Mouse (Mus musculus) kidney, postnatal 10 days (tissue): ENCODE data around the gene Gpr156.
"Not testable (repeated sequence)": the region's sequence is repeated elsewhere in the genome, so short reads cannot be mapped to it uniquely, and the experiment has no call there.

Source experiments
- DNase-seq: peaks from one replicate; pipeline ENCODE4 v3.0.0; 2021; ENCODE audit warnings: mixed read lengths

Gene Gpr156

GRCm38 (mm10) chr16:38004486-38005020, 88.3 kb downstream of the Gpr156 start:
- DNase-seq, result peak; percentile 4

- DNase-seq, result no peak
These were observed 89.2 kb downstream of the Gpr156 start for GRCm38 (mm10) chr16:38005471-38005870.

GRCm38 (mm10) chr16:38008371-38008770, 92.1 kb downstream of the Gpr156 start:
- DNase-seq, result no peak

DNA sequence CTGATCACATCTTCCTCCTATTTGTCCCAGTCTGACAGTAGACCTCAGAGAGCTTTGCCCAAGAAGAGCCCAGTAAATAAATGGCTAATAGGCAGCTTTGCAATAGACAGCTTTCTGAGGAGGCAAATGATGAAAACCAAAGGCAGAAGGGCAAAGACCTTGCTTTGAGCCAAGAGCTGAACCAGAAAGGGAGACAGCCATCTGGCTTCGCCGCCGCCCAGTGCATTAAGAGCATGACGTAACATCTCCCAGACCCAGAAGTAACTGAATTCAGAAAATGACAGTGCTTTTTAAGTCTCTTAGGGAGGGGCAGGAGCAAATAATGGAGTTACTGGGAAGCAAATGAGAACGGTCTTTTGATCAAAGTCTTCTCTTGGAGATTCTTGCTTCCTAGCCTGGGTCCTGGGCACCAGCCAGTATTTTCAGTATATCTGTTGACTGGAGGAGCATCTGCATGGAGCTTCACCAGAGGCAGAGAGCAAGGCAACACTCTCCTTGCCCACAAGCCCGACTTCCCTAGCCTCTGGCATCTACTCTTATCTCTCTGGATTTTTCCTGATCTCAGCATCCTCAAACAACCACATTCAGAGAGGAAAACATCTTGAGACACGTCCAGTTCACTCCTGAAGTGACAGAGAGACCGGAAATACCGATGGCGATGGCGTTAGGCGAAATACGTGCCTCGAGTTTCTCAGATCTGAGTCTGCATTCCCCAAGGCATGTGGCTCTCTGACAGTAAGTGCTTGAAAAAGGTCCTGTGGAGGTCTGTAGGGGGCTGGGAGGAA, 92.9 kb downstream of the Gpr156 start:
- no peak for DNase-seq

- no peak for DNase-seq
These were observed 95.2 kb downstream of the Gpr156 start for GRCm38 (mm10) chr16:38011486-38011885.

- DNase-seq, result no peak
These were observed 96.1 kb downstream of the Gpr156 start for GRCm38 (mm10) chr16:38012382-38012781.

DNA sequence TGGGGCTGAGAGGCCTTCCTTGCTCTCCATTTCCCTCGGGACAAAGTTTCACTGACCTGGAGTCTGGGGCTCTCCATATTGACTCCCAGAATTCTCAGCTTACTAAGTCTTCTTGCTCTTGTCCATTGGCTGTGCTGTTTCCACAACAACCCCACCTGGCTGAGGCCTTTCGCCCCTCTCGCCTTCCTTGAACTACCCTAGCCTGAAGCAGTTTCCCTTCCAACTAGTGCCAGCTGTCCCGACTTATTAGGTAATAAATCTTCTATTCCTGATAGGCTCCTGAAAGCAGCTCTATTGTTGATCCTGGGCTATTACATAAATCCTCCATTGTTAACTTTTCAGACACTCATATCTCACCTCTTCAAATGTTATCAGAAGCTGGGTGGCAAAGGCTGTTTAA, 96.6 kb downstream of the Gpr156 start:
- no peak for DNase-seq

GRCm38 (mm10) chr16:38014951-38015350, 98.7 kb downstream of the Gpr156 start:
- DNase-seq, result no peak

- DNase-seq, result no peak
These were observed 100.7 kb downstream of the Gpr156 start for GRCm38 (mm10) chr16:38016928-38017524.

GRCm38 (mm10) chr16:38017958-38018376, 101.7 kb downstream of the Gpr156 start:
- no peak for DNase-seq

GRCm38 (mm10) chr16:38032644-38033043, 116.3 kb downstream of the Gpr156 start:
- no peak for DNase-seq

DNA sequence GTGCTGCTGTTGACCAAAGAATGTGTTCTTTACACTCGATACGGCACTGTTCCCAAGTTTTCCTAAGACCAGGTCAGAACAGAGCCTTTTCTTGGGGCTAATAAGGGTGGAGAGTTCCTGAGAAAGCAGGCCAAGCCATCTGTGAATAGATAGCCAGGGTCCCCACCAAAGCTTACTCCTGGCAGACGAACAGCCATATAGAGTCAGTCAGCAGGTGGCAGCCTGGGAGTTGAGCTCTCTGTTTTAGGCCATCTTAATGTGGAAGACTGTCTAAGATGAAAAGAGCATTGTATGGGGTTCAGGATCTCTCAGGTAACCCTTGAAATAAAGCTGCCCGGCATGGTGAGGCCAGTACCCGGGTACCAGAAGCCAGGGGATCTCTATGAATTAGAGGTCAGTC, 116.8 kb downstream of the Gpr156 start:
- DNase-seq, result peak; percentile 30

DNA sequence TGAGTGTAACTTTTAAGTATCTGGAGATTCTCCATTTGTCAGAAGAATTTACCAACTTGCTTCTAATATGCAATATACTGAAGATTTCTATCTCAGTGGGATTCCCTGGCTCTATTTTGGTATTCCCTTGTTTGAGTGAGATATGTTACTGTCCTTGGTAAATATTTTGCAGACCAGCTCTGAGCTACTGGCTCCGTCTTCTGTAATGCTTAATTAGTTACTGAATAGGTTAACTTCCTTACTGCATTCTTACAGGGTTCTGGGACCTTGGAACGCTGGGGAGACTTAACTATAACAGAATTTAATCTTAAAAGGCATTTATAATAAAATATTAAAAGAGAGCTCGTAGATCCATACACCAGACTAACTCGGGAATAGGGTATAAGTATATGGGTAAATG, 121.8 kb downstream of the Gpr156 start:
- DNase-seq, result not testable (repeated sequence)

DNA sequence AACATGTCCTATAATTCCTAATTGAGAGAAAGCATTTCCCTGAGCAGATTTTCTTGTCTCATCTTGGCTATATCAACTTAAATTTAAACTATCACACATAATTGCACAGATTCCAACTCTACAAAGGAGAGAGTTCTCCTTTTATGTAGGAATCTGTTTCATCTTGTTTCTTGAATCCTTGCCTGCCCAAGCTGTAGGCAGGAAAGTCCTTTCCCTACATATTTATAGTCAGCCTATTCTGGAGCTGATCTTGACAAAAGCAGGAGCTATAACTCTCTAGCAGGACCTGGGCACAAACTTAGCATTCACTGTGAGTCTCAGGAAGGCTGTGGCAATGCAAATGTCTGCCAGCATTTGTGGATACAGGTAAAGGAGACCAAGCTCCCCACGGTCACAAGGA, 125.9 kb downstream of the Gpr156 start:
- no peak for DNase-seq

DNA sequence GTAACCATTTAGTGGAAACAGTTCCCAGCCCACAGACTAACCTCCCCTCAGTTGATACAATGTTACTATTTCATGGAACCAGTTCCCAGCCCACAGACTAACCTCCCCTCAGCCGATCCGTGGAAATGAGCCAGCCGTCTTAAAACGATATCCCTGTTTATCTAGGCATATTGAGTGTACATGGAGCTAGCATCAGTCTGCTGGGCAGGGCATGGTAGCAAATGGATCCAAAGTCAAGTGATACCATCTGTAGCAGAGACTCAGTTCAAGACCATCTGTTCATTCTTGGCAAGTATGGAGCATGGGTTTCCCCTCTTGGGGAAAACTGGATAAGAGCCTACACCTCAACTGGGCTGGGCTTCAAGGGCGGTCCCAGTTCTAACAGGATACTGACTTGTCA, 128.3 kb downstream of the Gpr156 start:
- no peak for DNase-seq

GRCm38 (mm10) chr16:38047781-38048558, 131.7 kb downstream of the Gpr156 start:
- DNase-seq, result peak; percentile 19
